Mouse (Mus musculus): Measurements from ENCODE around the gene Tcf20. TPM values are rescaled to one million over a fixed set of nuclear protein-coding genes. Genes with fewer than 3 reads are reported as not detected.

Tcf20 gene
- polyA plus RNA-seq, 1 experiment from 2014 or later: 14.7 TPM

DNA sequence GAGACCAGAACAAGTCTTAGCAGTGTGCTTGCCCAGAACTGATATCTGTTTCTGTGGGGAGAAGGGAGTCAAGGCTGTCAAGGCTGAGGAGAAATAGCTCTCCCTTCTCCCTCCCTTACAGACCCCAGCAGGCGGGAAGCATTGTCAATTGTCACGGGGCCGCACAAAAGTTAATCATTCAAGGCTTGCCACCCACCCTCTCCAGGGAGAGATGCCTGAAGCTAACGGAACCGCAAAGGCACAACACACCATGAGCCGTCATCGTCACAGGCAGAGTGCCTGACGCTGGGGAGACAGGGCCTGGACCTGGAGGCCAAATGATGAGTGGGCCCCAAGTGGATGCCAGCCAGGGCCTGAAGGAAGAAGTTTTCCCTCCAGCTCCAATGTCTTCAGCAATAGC, 22.8 kb upstream of the Tcf20 start:
- Histone ChIP-seq H3K27me3 (peaks cover 84% of the 10 kb centered on the region), H3K4me3 (replicated peaks) (no peak overlapping the region), H3K9me3 (no peaks in the 10 kb centered on the region), H3K36me3 (replicated peaks) (no peaks in the 10 kb centered on the region), H3K4me1 (peaks cover 44% of the 10 kb centered on the region), H3K9ac (peak overlapping the region; percentile 29; the same call in 1 of the 2 replicates), H3K4me2 (peak overlapping the region; percentile 32), H3K27ac (no peak overlapping the region)
- WGBS: 3% methylated on average over 8 of the region's 8 CpGs
- ATAC-seq (ENCODE audit: low FRiP score): no peak

DNA sequence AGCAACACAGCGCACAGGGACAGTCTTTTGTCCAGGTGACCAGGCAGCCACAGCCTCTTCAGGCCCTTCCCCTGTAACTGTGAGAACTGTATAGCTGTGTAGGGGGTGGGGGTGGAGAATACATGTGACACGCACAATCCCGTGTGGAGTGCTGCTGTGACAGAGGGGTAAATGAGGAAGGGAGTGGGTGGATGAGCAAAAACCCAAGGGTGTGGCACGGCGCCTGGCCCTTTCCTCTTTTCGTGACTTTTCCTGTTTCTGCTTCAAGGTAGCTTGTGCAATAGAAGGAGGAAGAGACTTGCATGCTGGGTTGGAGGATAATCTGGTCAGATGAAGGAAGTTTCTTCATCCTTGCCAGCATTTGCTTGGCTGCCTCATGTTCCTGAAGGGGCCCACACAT, 21.9 kb upstream of the Tcf20 start:
- Histone ChIP-seq H3K9me3 (no peaks in the 10 kb centered on the region), H3K4me2 (no peak overlapping the region), H3K27me3 (peaks cover 78% of the 10 kb centered on the region), H3K9ac (no peak overlapping the region), H3K27ac (no peak overlapping the region), H3K36me3 (replicated peaks) (no peaks in the 10 kb centered on the region), H3K4me1 (peaks cover 44% of the 10 kb centered on the region), H3K4me3 (replicated peaks) (no peak overlapping the region)
- 84% methylated on average over 6 of the region's 6 CpGs for WGBS
- ATAC-seq (ENCODE audit: low FRiP score): no peak

DNA sequence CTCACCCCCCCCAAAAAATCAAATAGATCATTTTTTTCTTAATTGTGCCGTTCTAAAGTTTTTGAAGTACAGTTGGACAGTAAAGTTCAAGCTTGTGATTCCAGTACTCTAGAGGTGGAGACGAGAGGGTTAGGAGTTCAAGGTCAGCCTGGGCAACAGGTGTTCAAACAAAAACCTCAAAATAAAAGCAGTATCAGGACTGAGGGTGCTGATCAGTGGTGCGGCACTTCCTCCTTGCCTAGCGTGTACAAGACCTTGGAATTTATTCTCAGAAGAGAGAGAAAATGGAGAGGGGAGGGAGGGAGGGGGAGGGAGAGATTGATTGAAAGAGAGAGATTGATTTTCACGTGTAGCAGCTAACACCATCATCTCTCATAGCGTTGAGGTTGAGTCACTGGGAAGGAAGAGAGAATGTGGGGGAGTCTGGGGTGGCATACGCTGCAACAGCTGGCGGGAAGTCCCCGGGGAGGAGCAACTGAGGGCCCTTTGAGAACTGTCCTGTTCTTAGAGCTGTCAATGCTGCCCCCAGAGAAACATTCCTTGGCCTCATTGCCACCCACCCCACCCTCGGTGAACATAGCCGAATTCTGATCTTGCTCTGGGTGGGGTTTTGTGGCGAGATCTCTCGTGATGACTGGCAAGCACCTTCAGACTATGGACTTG, 21.2 kb upstream of the Tcf20 start:
- WGBS: 80% methylated on average over 13 of the region's 13 CpGs
- no peak overlapping the region for H3K27ac ChIP-seq
- H3K27me3 ChIP-seq: peaks cover 72% of the 10 kb centered on the region

DNA sequence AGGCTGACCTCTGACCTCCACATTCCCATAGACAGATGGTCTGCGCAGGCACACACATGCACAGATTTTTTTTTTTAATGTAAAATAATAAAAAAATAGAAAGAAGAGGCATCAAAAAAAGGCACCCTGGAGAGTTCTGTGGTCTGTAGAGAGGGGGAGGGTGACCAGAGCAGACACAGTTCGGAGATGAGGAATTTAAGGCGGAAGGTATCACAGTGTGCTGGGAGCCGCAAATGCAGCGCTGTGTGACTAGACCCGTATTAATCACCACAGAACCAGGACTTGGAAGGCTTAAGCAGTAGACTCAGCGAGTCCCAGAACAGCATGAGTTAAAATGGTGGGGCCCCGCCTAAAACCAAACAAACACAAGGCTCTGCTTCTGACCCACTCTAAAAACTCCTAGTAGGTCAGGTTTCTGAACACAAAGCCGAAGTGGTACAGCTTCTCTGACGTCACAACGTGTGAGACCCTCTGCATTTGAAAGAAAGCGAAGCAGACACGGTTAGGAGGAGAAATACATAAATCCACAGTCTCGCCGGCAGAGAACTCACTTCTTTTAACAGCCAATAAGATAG, 19.8 kb upstream of the Tcf20 start:
- Histone ChIP-seq H3K4me3 (replicated peaks) (no peak overlapping the region), H3K9me3 (no peaks in the 10 kb centered on the region), H3K9ac (no peak overlapping the region), H3K4me2 (no peak overlapping the region), H3K27ac (no peak overlapping the region), H3K4me1 (peaks cover 51% of the 10 kb centered on the region), H3K27me3 (peaks cover 57% of the 10 kb centered on the region), H3K36me3 (replicated peaks) (no peaks in the 10 kb centered on the region)
- no peak for ATAC-seq (ENCODE audit: low FRiP score)
- 55% methylated on average over 15 of the region's 15 CpGs for WGBS

More for the DNA sequence above, 21.2 kb upstream of the Tcf20 start:
- Histone ChIP-seq H3K9ac (no peak overlapping the region), H3K36me3 (replicated peaks) (no peaks in the 10 kb centered on the region), H3K4me3 (replicated peaks) (no peak overlapping the region), H3K9me3 (no peaks in the 10 kb centered on the region), H3K4me2 (no peak overlapping the region), H3K4me1 (peaks cover 44% of the 10 kb centered on the region)
- no peak for ATAC-seq (ENCODE audit: low FRiP score)

DNA sequence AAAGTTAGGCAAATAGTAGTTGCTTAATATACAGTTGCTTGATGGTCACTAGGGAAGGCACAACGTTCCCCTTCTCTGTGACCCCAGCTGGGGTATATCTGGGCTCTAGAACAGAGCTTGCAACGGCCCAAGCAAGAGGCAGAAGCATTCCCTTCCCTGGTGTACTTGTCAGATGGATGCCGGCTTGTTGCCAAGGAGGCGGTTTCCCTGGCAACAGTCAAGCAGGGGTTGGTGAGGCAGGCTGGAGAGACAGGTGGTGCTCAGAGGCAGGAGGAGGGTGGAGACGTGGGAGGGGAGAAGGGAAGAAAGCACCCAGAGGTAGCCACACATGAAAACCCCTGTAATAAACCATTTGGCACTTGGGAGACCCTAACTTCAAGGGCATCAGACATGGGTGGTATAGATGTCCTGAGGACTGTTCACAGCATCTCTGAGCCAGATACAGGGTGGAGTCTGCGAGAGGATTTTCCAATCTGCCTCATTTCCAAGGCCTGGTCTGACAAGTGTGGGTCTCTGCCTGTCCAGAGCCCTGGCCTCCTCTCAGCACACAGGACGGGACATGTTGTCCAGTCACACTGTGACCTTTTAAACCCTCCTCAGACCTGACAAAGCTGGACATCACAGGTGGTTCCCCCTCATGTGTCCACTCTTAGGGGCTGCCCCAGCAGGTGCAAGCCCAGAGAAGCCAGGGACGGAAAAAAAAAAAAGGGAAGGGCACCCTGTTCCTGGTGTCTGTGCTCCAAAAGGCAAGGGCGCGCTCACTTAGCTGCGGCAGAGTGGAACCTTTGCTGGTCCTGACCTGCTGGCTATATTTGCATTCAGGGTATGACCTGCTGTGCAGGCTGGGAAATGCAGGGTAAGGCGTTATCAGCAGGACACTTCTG, 15.2 kb upstream of the Tcf20 start:
- peaks cover 37% of the 10 kb centered on the region for H3K4me1 ChIP-seq
- H3K9me3 ChIP-seq: no peaks in the 10 kb centered on the region
- peaks cover 60% of the 10 kb centered on the region for H3K27me3 ChIP-seq
- peak; percentile 91 for ATAC-seq (ENCODE audit: low FRiP score)
- H3K36me3 ChIP-seq (replicated peaks): no peaks in the 10 kb centered on the region
- WGBS: 38% methylated on average over 12 of the region's 12 CpGs
- no peak overlapping the region for H3K9ac ChIP-seq
- H3K4me2 ChIP-seq: no peak overlapping the region
- peak overlapping the region; percentile 48 for H3K27ac ChIP-seq
- no peak overlapping the region for H3K4me3 ChIP-seq (replicated peaks)

DNA sequence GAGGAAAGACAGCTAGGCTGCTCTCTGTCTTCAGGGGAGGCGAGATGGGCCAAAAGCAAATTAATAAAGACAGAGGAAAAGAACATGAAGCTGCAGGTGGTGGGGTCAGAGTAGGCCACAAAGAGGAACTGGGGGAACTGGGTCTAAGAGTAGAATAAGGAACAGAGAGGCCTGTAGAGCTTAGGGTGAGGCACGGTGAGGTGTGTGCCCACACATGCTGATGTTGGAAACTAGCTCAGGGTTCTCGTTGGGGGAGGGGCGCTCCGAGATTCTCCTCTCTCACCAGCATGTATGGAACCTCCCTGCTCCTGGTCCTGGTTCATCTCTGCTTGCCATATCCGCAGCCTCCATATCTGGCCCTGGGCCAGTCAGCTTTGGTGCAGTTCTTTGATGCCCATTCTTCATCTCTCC, 11.1 kb upstream of the Tcf20 start:
- Histone ChIP-seq H3K4me3 (replicated peaks) (no peak overlapping the region), H3K36me3 (replicated peaks) (no peaks in the 10 kb centered on the region), H3K9me3 (no peaks in the 10 kb centered on the region), H3K4me1 (peaks cover 68% of the 10 kb centered on the region), H3K27me3 (peaks cover 57% of the 10 kb centered on the region), H3K27ac (no peak overlapping the region), H3K9ac (no peak overlapping the region), H3K4me2 (no peak overlapping the region)
- 85% methylated on average over 6 of the region's 6 CpGs for WGBS
- ATAC-seq (ENCODE audit: low FRiP score): no peak

DNA sequence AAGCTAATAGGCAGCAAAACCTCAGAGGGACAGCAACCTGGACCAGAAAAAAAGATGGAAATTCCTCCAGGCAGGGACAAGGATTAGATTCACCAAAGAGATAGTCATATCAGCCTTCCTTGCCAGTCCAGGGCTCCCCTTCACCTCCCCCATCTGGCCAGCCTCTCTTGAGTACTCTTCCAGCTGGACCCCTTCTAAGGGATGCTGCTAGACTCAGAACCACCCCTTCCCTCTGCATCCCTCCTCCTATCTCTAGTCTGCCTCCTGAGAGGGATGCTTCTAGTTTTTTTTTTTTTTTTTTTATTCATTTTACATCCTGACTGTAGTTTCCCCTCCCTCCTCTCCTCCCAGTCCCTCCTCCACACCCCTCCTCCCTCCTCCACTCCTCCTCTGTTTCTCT, 8.8 kb upstream of the Tcf20 start:
- H3K4me1 ChIP-seq: peaks cover 57% of the 10 kb centered on the region

DNA sequence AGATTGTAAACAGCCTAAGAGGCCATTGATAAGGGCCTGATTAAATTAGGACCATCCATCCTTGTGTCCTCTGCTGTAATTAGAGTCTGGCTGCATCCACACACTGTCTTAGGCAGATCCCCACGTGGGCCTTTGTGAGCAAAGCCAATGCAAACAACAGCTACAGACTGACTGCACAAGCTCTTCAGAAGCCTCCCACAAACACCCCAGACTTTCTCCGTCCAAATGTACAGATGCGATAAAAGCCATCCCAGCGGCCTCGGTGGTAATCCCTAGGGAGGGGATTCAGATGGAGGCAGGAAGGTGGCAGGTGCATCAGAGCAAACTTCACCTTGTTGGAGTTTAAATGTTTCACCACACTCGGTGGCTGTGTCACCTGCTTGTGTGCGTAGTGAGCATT, 7.6 kb upstream of the Tcf20 start:
- Histone ChIP-seq H3K36me3 (replicated peaks) (no peaks in the 10 kb centered on the region), H3K9ac (no peak overlapping the region), H3K9me3 (no peaks in the 10 kb centered on the region), H3K27me3 (peaks cover 50% of the 10 kb centered on the region), H3K4me2 (no peak overlapping the region), H3K4me3 (replicated peaks) (no peak overlapping the region), H3K4me1 (peaks cover 57% of the 10 kb centered on the region), H3K27ac (peak overlapping the region; percentile 61)
- 36% methylated on average over 7 of the region's 7 CpGs for WGBS
- ATAC-seq (ENCODE audit: low FRiP score): no peak

More for the DNA sequence above, 8.8 kb upstream of the Tcf20 start:
- H3K4me2 ChIP-seq: no peak overlapping the region
- ATAC-seq (ENCODE audit: low FRiP score): no peak
- H3K27ac ChIP-seq: 0 out of 2 replicates have a peak overlapping the region, but pooled peaks have one; percentile 13
- no peak overlapping the region for H3K9ac ChIP-seq
- no peaks in the 10 kb centered on the region for H3K9me3 ChIP-seq
- H3K27me3 ChIP-seq: peaks cover 49% of the 10 kb centered on the region
- H3K36me3 ChIP-seq (replicated peaks): no peaks in the 10 kb centered on the region
- no peak overlapping the region for H3K4me3 ChIP-seq (replicated peaks)

DNA sequence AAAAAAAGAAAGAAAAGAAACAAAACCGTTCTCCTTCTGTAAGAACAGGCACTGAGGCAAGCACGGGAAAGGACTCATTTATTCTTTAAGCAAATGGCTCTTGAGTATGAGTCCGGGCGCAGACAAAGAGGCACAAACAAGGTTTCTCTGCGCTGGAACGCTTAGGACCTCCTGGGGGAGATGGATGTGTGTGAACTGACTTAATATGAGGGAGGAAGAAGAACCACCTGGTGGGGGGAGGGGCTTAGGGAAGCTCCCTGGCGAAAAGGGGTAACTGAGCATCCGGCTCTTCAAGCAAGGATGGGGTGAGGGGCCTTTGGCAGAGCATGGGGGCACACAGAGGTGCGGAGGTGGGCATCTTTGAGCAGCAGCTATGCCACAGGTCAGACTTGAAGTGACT, 5.2 kb upstream of the Tcf20 start:
- Histone ChIP-seq H3K4me1 (peaks cover 74% of the 10 kb centered on the region), H3K9ac (no peak overlapping the region), H3K27me3 (peaks cover 33% of the 10 kb centered on the region), H3K9me3 (no peaks in the 10 kb centered on the region), H3K4me3 (replicated peaks) (no peak overlapping the region), H3K27ac (no peak overlapping the region), H3K4me2 (no peak overlapping the region), H3K36me3 (replicated peaks) (no peaks in the 10 kb centered on the region)
- WGBS: 42% methylated on average over 9 of the region's 9 CpGs
- ATAC-seq (ENCODE audit: low FRiP score): no peak

DNA sequence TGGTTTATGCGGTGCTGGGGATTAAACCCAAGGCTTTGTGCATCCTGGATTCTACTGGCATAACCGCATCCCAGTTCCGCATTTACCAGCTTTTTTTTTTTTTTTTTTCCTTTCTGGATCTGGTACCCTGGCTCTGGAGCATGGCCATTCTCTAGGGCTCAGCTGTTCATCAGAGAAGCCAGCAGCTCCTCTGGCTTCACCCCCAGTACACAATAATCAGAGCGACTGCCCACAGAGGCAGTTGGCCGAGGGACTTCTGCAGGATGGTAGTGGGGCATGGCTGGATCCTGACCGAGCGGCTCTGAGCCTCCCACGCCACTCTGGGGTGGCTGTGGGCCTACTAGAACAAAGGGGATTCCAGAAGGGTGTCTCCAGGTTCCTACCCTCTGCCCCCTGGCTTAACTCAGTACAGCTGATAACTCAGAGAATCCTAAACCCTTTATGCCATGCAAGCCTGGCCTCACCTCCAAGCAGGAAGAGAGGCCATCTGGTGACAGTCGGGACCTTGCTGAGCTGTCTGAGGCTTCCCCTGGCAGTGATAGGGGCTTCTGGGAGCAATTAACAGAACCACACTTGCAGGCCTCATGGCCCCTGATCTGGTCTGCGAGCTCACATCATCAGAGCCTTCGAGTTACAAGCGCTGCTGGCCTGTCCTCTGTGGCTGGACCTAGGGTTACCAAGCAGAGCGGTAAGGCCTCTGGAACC, 4.6 kb upstream of the Tcf20 start:
- Histone ChIP-seq H3K9me3 (no peaks in the 10 kb centered on the region), H3K27me3 (peaks cover 32% of the 10 kb centered on the region), H3K4me3 (replicated peaks) (no peak overlapping the region), H3K27ac (0 out of 2 replicates have a peak overlapping the region, but pooled peaks have one; percentile 1), H3K4me2 (no peak overlapping the region), H3K36me3 (replicated peaks) (no peaks in the 10 kb centered on the region), H3K4me1 (peaks cover 72% of the 10 kb centered on the region), H3K9ac (no peak overlapping the region)
- WGBS: 74% methylated on average over 13 of the region's 13 CpGs
- ATAC-seq (ENCODE audit: low FRiP score): no peak

DNA sequence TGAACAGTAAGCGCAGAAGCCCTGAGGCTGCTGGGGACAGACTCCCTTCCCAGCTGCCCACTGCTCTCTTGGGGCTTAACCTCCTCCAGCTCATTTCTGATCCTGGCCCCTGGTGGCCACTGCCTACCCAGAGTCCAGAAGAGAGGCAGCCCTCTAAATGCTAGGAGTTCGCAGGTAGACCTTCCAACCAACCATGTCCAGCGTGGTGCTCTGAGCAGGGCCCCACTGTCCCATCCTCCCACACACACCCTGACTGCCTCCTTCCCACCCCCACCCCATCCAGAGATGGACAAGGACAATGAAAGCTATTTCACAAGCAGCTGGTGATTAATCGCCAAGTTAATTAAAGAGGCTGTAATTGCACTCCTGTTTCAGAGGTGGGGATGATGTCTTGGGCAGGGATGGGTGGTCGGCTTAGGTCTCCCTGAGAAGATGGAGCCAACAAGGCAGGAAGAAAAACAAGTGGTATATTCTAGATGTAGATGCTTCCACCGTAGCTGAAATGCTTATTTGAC, 1.6 kb upstream of the Tcf20 start:
- ATAC-seq (ENCODE audit: low FRiP score): no peak
- Histone ChIP-seq H3K4me1 (peaks cover 75% of the 10 kb centered on the region), H3K9me3 (no peaks in the 10 kb centered on the region), H3K27me3 (peaks cover 43% of the 10 kb centered on the region), H3K36me3 (replicated peaks) (no peaks in the 10 kb centered on the region), H3K4me3 (replicated peaks) (no peak overlapping the region), H3K27ac (peak overlapping the region; percentile 56), H3K9ac (peak overlapping the region; percentile 17; the same call in 1 of the 2 replicates), H3K4me2 (no peak overlapping the region)
- WGBS: 36% methylated on average over 6 of the region's 6 CpGs

Data from forebrain, embryonic 12.5 days (tissue).